Mouse (Mus musculus): Measurements from ENCODE around the gene Rpl34. TPM values are rescaled to one million over a fixed set of nuclear protein-coding genes. Genes with fewer than 3 reads are reported as not detected.

Rpl34 gene
- polyA plus RNA-seq, 1 experiment: 1,847 TPM

- no peaks in the 10 kb centered on the region for H3K36me3 ChIP-seq (ENCODE audit: control insufficient read depth, insufficient read depth)
- no peak overlapping the region for H3K4me3 ChIP-seq
- TF ChIP-seq POLR2A (IDR thresholded peaks at IDR 0.05; ENCODE audit: insufficient read length, low read depth) (no peak), TCF12 (IDR thresholded peaks at IDR 0.05; ENCODE audit: insufficient read depth, poor library complexity, severe bottlenecking) (no peak), USF1 (IDR thresholded peaks at IDR 0.05; ENCODE audit: low read depth) (no peak), MAX (IDR thresholded peaks at IDR 0.05; ENCODE audit: low read depth) (no peak), CEBPB (IDR thresholded peaks at IDR 0.05; ENCODE audit: insufficient read depth, poor library complexity, severe bottlenecking) (no peak), SRF (IDR thresholded peaks at IDR 0.05; ENCODE audit: control insufficient read depth, insufficient read length, low read depth) (no peak), MYOG (IDR thresholded peaks at IDR 0.05; ENCODE audit: control insufficient read depth in 1 of 3, insufficient read depth in 1 of 3, insufficient read length in 2 of 3, low read depth in 2 of 3) (no peak), POLR2AphosphoS2 (IDR thresholded peaks at IDR 0.05; ENCODE audit: insufficient read length, low read depth) (no peak), MYOD1 (IDR thresholded peaks at IDR 0.05; ENCODE audit: control insufficient read depth in 1 of 3, insufficient read length in 2 of 3, low read depth in 2 of 3) (no peak), TCF3 (IDR thresholded peaks at IDR 0.05; ENCODE audit: insufficient read length, low read depth) (no peak), REST (IDR thresholded peaks at IDR 0.05; ENCODE audit: insufficient read depth, insufficient read length) (no peak), E2F4 (IDR thresholded peaks at IDR 0.05; ENCODE audit: insufficient read depth) (no peak)
Observed at GRCm38 (mm10) chr3:130683836-130684235, 46.4 kb downstream of the Rpl34 start.

GRCm38 (mm10) chr3:130682183-130682582, 48.0 kb downstream of the Rpl34 start:
- Histone ChIP-seq H3K4me3 (no peak overlapping the region), H3K36me3 (ENCODE audit: control insufficient read depth, insufficient read depth) (no peaks in the 10 kb centered on the region), H3K27me3 (ENCODE audit: control insufficient read depth, insufficient read depth, insufficient read length) (no peaks in the 10 kb centered on the region), H3ac (ENCODE audit: control insufficient read depth, insufficient read length) (no peak overlapping the region), H3K79me2 (ENCODE audit: control insufficient read depth, insufficient read depth) (no peaks in the 10 kb centered on the region), H3K4me2 (ENCODE audit: low read depth) (no peak overlapping the region)
- TF ChIP-seq REST (IDR thresholded peaks at IDR 0.05; ENCODE audit: insufficient read depth, insufficient read length) (no peak), TCF3 (IDR thresholded peaks at IDR 0.05; ENCODE audit: insufficient read length, low read depth) (no peak), USF1 (IDR thresholded peaks at IDR 0.05; ENCODE audit: low read depth) (no peak), TCF12 (IDR thresholded peaks at IDR 0.05; ENCODE audit: insufficient read depth, poor library complexity, severe bottlenecking) (no peak), CEBPB (IDR thresholded peaks at IDR 0.05; ENCODE audit: insufficient read depth, poor library complexity, severe bottlenecking) (no peak), E2F4 (IDR thresholded peaks at IDR 0.05; ENCODE audit: insufficient read depth) (no peak), POLR2A (IDR thresholded peaks at IDR 0.05; ENCODE audit: insufficient read length, low read depth) (no peak)

More at GRCm38 (mm10) chr3:130683836-130684235, 46.4 kb downstream of the Rpl34 start:
- no peaks in the 10 kb centered on the region for H3K27me3 ChIP-seq (ENCODE audit: control insufficient read depth, insufficient read depth, insufficient read length)
- H3ac ChIP-seq (ENCODE audit: control insufficient read depth, insufficient read length): no peak overlapping the region
- H3K4me2 ChIP-seq (ENCODE audit: low read depth): no peak overlapping the region
- H3K79me2 ChIP-seq (ENCODE audit: control insufficient read depth, insufficient read depth): no peaks in the 10 kb centered on the region

- Histone ChIP-seq H3K27me3 (ENCODE audit: control insufficient read depth, insufficient read depth, insufficient read length) (no peaks in the 10 kb centered on the region), H3K79me2 (ENCODE audit: control insufficient read depth, insufficient read depth) (no peaks in the 10 kb centered on the region), H3K36me3 (ENCODE audit: control insufficient read depth, insufficient read depth) (no peaks in the 10 kb centered on the region), H3K4me3 (no peak overlapping the region), H3K4me2 (ENCODE audit: low read depth) (no peak overlapping the region), H3ac (ENCODE audit: control insufficient read depth, insufficient read length) (no peak overlapping the region)
- no peak for TF ChIP-seq TCF12 (IDR thresholded peaks at IDR 0.05; ENCODE audit: insufficient read depth, poor library complexity, severe bottlenecking)
- no peak for TF ChIP-seq REST (IDR thresholded peaks at IDR 0.05; ENCODE audit: insufficient read depth, insufficient read length)
- no peak for TF ChIP-seq MYOD1 (IDR thresholded peaks at IDR 0.05; ENCODE audit: control insufficient read depth in 1 of 3, insufficient read length in 2 of 3, low read depth in 2 of 3)
- no peak for TF ChIP-seq E2F4 (IDR thresholded peaks at IDR 0.05; ENCODE audit: insufficient read depth)
- no peak for TF ChIP-seq POLR2AphosphoS2 (IDR thresholded peaks at IDR 0.05; ENCODE audit: insufficient read length, low read depth)
- TF ChIP-seq SRF (IDR thresholded peaks at IDR 0.05; ENCODE audit: control insufficient read depth, insufficient read length, low read depth): no peak
- no peak for TF ChIP-seq POLR2A (IDR thresholded peaks at IDR 0.05; ENCODE audit: insufficient read length, low read depth)
- TF ChIP-seq CEBPB (IDR thresholded peaks at IDR 0.05; ENCODE audit: insufficient read depth, poor library complexity, severe bottlenecking): no peak
- no peak for TF ChIP-seq MYOG (IDR thresholded peaks at IDR 0.05; ENCODE audit: control insufficient read depth in 1 of 3, insufficient read depth in 1 of 3, insufficient read length in 2 of 3, low read depth in 2 of 3)
- no peak for TF ChIP-seq MAX (IDR thresholded peaks at IDR 0.05; ENCODE audit: low read depth)
- no peak for TF ChIP-seq TCF3 (IDR thresholded peaks at IDR 0.05; ENCODE audit: insufficient read length, low read depth)
- no peak for TF ChIP-seq USF1 (IDR thresholded peaks at IDR 0.05; ENCODE audit: low read depth)
Observed at GRCm38 (mm10) chr3:130681226-130681625, 49.0 kb downstream of the Rpl34 start.

- Histone ChIP-seq H3K27me3 (ENCODE audit: control insufficient read depth, insufficient read depth, insufficient read length) (no peaks in the 10 kb centered on the region), H3K4me3 (no peak overlapping the region), H3ac (ENCODE audit: control insufficient read depth, insufficient read length) (no peak overlapping the region), H3K36me3 (ENCODE audit: control insufficient read depth, insufficient read depth) (no peaks in the 10 kb centered on the region), H3K4me2 (ENCODE audit: low read depth) (no peak overlapping the region), H3K79me2 (ENCODE audit: control insufficient read depth, insufficient read depth) (no peaks in the 10 kb centered on the region)
- TF ChIP-seq TCF3 (IDR thresholded peaks at IDR 0.05; ENCODE audit: insufficient read length, low read depth): no peak
- TF ChIP-seq SRF (IDR thresholded peaks at IDR 0.05; ENCODE audit: control insufficient read depth, insufficient read length, low read depth): no peak
- no peak for TF ChIP-seq MYOG (IDR thresholded peaks at IDR 0.05; ENCODE audit: control insufficient read depth in 1 of 3, insufficient read depth in 1 of 3, insufficient read length in 2 of 3, low read depth in 2 of 3)
- no peak for TF ChIP-seq E2F4 (IDR thresholded peaks at IDR 0.05; ENCODE audit: insufficient read depth)
- no peak for TF ChIP-seq MAX (IDR thresholded peaks at IDR 0.05; ENCODE audit: low read depth)
- TF ChIP-seq POLR2A (IDR thresholded peaks at IDR 0.05; ENCODE audit: insufficient read length, low read depth): no peak
- TF ChIP-seq CEBPB (IDR thresholded peaks at IDR 0.05; ENCODE audit: insufficient read depth, poor library complexity, severe bottlenecking): no peak
- no peak for TF ChIP-seq REST (IDR thresholded peaks at IDR 0.05; ENCODE audit: insufficient read depth, insufficient read length)
- TF ChIP-seq TCF12 (IDR thresholded peaks at IDR 0.05; ENCODE audit: insufficient read depth, poor library complexity, severe bottlenecking): no peak
- no peak for TF ChIP-seq MYOD1 (IDR thresholded peaks at IDR 0.05; ENCODE audit: control insufficient read depth in 1 of 3, insufficient read length in 2 of 3, low read depth in 2 of 3)
- TF ChIP-seq USF1 (IDR thresholded peaks at IDR 0.05; ENCODE audit: low read depth): no peak
- TF ChIP-seq POLR2AphosphoS2 (IDR thresholded peaks at IDR 0.05; ENCODE audit: insufficient read length, low read depth): no peak
Observed at GRCm38 (mm10) chr3:130677671-130678460, 52.3 kb downstream of the Rpl34 start.

Other genes starting within 250 kb of the Rpl34 start
- gene Etnppl, start 113.0 kb downstream of the Rpl34 start, polyA plus RNA-seq (2012; fragmentation: generic; extraction: Trizol): not detected
- 150 TPM for gene Ostc, start 21.0 kb downstream of the Rpl34 start, polyA plus RNA-seq (2012; fragmentation: generic; extraction: Trizol)